Mouse (Mus musculus) myocyte (in vitro differentiated cells): ENCODE data around the gene Srpk2. TPM values are rescaled to one million over a fixed set of nuclear protein-coding genes. Genes with fewer than 3 reads are reported as not detected.
A peak's percentile ranks its signal among the peaks of the same experiment; 100 is the strongest.
"Not testable (repeated sequence)": the region's sequence is repeated elsewhere in the genome, so short reads cannot be mapped to it uniquely, and the experiment has no call there.

ENCODE experiments used
- H3K27me3 ChIP-seq: one replicate; pipeline ENCODE4 v1.6.1; 2011; ENCODE audit not compliant: control insufficient read depth, insufficient read depth, insufficient read length
- H3K36me3 ChIP-seq: one replicate; pipeline ENCODE4 v1.6.1; 2011; ENCODE audit not compliant: control insufficient read depth, insufficient read depth
- H3K4me2 ChIP-seq: one replicate; pipeline ENCODE4 v1.6.1; 2011; ENCODE audit warnings: low read depth, control low read depth
- H3K4me3 ChIP-seq: one replicate; pipeline ENCODE4 v1.5.1; 2011; ENCODE audit warnings: mild to moderate bottlenecking, control low read depth, moderate library complexity
- H3K79me2 ChIP-seq: one replicate; pipeline ENCODE4 v1.6.1; 2011; ENCODE audit not compliant: control insufficient read depth, insufficient read depth
- H3ac ChIP-seq: one replicate; pipeline ENCODE4 v1.6.1; 2011; ENCODE audit not compliant: control insufficient read depth, insufficient read length
- CEBPB ChIP-seq: IDR thresholded peaks from 2 replicates; pipeline ENCODE4 v1.6.1; 2011; ENCODE audit warnings: mild to moderate bottlenecking, moderate library complexity; ENCODE audit not compliant: poor library complexity, insufficient read depth, severe bottlenecking
- E2F4 ChIP-seq: IDR thresholded peaks from one replicate; pipeline ENCODE4 v1.6.1; 2011; ENCODE audit warnings: mild to moderate bottlenecking, control low read depth, moderate library complexity; ENCODE audit not compliant: insufficient read depth
- MAX ChIP-seq: IDR thresholded peaks from one replicate; pipeline ENCODE4 v1.6.1; 2011; ENCODE audit warnings: low read depth, mild to moderate bottlenecking, control low read depth
- MYOD1 ChIP-seq, 3 experiments: IDR thresholded peaks; one replicate each; pipeline ENCODE4 v1.6.1; 2011; ENCODE audit warnings: control low read depth in 2 of 3, low read depth in 2 of 3, mild to moderate bottlenecking in 2 of 3, moderate library complexity in 1 of 3; ENCODE audit not compliant: insufficient read length in 2 of 3, control insufficient read depth in 1 of 3
- MYOG ChIP-seq, 3 experiments: IDR thresholded peaks; one replicate each; pipeline ENCODE4 v1.6.1; 2011; ENCODE audit warnings: control low read depth in 2 of 3, low read depth in 2 of 3, mild to moderate bottlenecking in 2 of 3; ENCODE audit not compliant: insufficient read length in 2 of 3, control insufficient read depth in 1 of 3, insufficient read depth in 1 of 3
- POLR2A ChIP-seq: IDR thresholded peaks from one replicate; pipeline ENCODE4 v1.6.1; 2011; ENCODE audit warnings: low read depth, mild to moderate bottlenecking, control low read depth, moderate library complexity; ENCODE audit not compliant: insufficient read length
- POLR2AphosphoS2 ChIP-seq: IDR thresholded peaks from one replicate; pipeline ENCODE4 v1.6.1; 2011; ENCODE audit warnings: low read depth, control low read depth; ENCODE audit not compliant: insufficient read length
- REST ChIP-seq: IDR thresholded peaks from one replicate; pipeline ENCODE4 v1.6.1; 2011; ENCODE audit warnings: mild to moderate bottlenecking, control low read depth, moderate library complexity; ENCODE audit not compliant: insufficient read depth, insufficient read length
- SRF ChIP-seq: IDR thresholded peaks from one replicate; pipeline ENCODE4 v1.6.1; 2011; ENCODE audit warnings: low read depth; ENCODE audit not compliant: control insufficient read depth, insufficient read length
- TCF12 ChIP-seq: IDR thresholded peaks from one replicate; pipeline ENCODE4 v1.6.1; 2011; ENCODE audit warnings: mild to moderate bottlenecking, control low read depth; ENCODE audit not compliant: poor library complexity, insufficient read depth, severe bottlenecking
- TCF3 ChIP-seq: IDR thresholded peaks from one replicate; pipeline ENCODE4 v1.6.1; 2011; ENCODE audit warnings: low read depth, control low read depth; ENCODE audit not compliant: insufficient read length
- USF1 ChIP-seq: IDR thresholded peaks from one replicate; pipeline ENCODE4 v1.6.1; 2011; ENCODE audit warnings: low read depth, mild to moderate bottlenecking, control low read depth, moderate library complexity
- polyA plus RNA-seq: library from polyadenylated mRNA; unstranded; fragments of >200 nt; fragmentation: generic; extraction: Trizol; gene quantifications from one replicate; pipeline ENCODE4 v1.2.1, GENCODE M21; 2012; ENCODE audit warnings: missing spikeins

The Srpk2 gene
- polyA plus RNA-seq, 1 experiment: 8.1 TPM

GRCm38 (mm10) chr5:23649246-23649645, 35.2 kb downstream of the Srpk2 start:
- Histone ChIP-seq H3K36me3 (no peaks in the 10 kb centered on the region), H3K4me3 (no peak overlapping the region), H3K4me2 (no peak overlapping the region), H3ac (no peak overlapping the region), H3K27me3 (no peaks in the 10 kb centered on the region), H3K79me2 (peaks cover 3% of the 10 kb centered on the region)
- TF ChIP-seq MYOD1 (IDR thresholded peaks at IDR 0.05; ENCODE audit: control insufficient read depth in 1 of 3, insufficient read length in 2 of 3, low read depth in 2 of 3) (no peak), TCF3 (no peak), CEBPB (peak; percentile 55; the same call in 1 of the 2 replicates)

GRCm38 (mm10) chr5:23645671-23646070, 38.7 kb downstream of the Srpk2 start:
- no peak overlapping the region for H3K4me2 ChIP-seq
- H3K4me3 ChIP-seq: no peak overlapping the region
- no peak overlapping the region for H3ac ChIP-seq
- no peaks in the 10 kb centered on the region for H3K27me3 ChIP-seq
- peaks cover 3% of the 10 kb centered on the region for H3K79me2 ChIP-seq
- TF ChIP-seq MAX (no peak), MYOD1 (IDR thresholded peaks at IDR 0.05; ENCODE audit: control insufficient read depth in 1 of 3, insufficient read length in 2 of 3, low read depth in 2 of 3) (no peak), CEBPB (no peak), POLR2AphosphoS2 (no peak), POLR2A (no peak), MYOG (IDR thresholded peaks at IDR 0.05; ENCODE audit: control insufficient read depth in 1 of 3, insufficient read depth in 1 of 3, insufficient read length in 2 of 3, low read depth in 2 of 3) (no peak), TCF3 (no peak), USF1 (no peak), E2F4 (no peak)
- no peaks in the 10 kb centered on the region for H3K36me3 ChIP-seq

GRCm38 (mm10) chr5:23639193-23639592, 45.2 kb downstream of the Srpk2 start:
- H3ac ChIP-seq, H3K27me3 ChIP-seq, H3K36me3 ChIP-seq, H3K4me2 ChIP-seq, H3K79me2 ChIP-seq, H3K4me3 ChIP-seq: not testable (repeated sequence)

- Histone ChIP-seq H3K36me3 (no peaks in the 10 kb centered on the region), H3K4me3 (no peak overlapping the region), H3K79me2 (no peaks in the 10 kb centered on the region), H3K27me3 (no peaks in the 10 kb centered on the region), H3ac (no peak overlapping the region), H3K4me2 (no peak overlapping the region)
- TF ChIP-seq POLR2AphosphoS2 (no peak), SRF (no peak), REST (no peak), MYOG (IDR thresholded peaks at IDR 0.05; ENCODE audit: control insufficient read depth in 1 of 3, insufficient read depth in 1 of 3, insufficient read length in 2 of 3, low read depth in 2 of 3) (no peak), TCF3 (no peak), CEBPB (no peak), POLR2A (no peak), MAX (no peak), E2F4 (no peak), TCF12 (no peak), MYOD1 (IDR thresholded peaks at IDR 0.05; ENCODE audit: control insufficient read depth in 1 of 3, insufficient read length in 2 of 3, low read depth in 2 of 3) (no peak), USF1 (no peak)
Measured at GRCm38 (mm10) chr5:23638023-23638422, 46.4 kb downstream of the Srpk2 start.

- H3K27me3 ChIP-seq: no peaks in the 10 kb centered on the region
- TF ChIP-seq POLR2AphosphoS2 (no peak), USF1 (no peak), POLR2A (no peak)
- no peak overlapping the region for H3K4me3 ChIP-seq
- H3K79me2 ChIP-seq: no peaks in the 10 kb centered on the region
- no peak overlapping the region for H3K4me2 ChIP-seq
- H3K36me3 ChIP-seq: no peaks in the 10 kb centered on the region
- H3ac ChIP-seq: no peak overlapping the region
Measured at GRCm38 (mm10) chr5:23637337-23637736, 47.1 kb downstream of the Srpk2 start.

GRCm38 (mm10) chr5:23631490-23631889, 52.9 kb downstream of the Srpk2 start:
- H3K4me3 ChIP-seq: no peak overlapping the region
- no peak overlapping the region for H3ac ChIP-seq
- TF ChIP-seq REST (no peak), CEBPB (no peak), TCF12 (no peak), MYOG (IDR thresholded peaks at IDR 0.05; ENCODE audit: control insufficient read depth in 1 of 3, insufficient read depth in 1 of 3, insufficient read length in 2 of 3, low read depth in 2 of 3) (no peak), MAX (no peak), MYOD1 (IDR thresholded peaks at IDR 0.05; ENCODE audit: control insufficient read depth in 1 of 3, insufficient read length in 2 of 3, low read depth in 2 of 3) (no peak), SRF (no peak), TCF3 (no peak), POLR2A (no peak), POLR2AphosphoS2 (no peak), E2F4 (no peak), USF1 (no peak)
- no peaks in the 10 kb centered on the region for H3K79me2 ChIP-seq
- no peaks in the 10 kb centered on the region for H3K27me3 ChIP-seq
- H3K4me2 ChIP-seq: no peak overlapping the region
- no peaks in the 10 kb centered on the region for H3K36me3 ChIP-seq
